Mouse (Mus musculus) thymus, adult 2 months (tissue): ENCODE results near the gene Myh11.

ENCODE experiments used
- CTCF ChIP-seq: fragments of 200-500 bp; IDR thresholded peaks from 2 replicates; pipeline ENCODE4 v1.5.1; 2012; ENCODE audit warnings: mild to moderate bottlenecking, control low read depth, low read length, moderate library complexity, borderline replicate concordance; ENCODE audit not compliant: control insufficient read depth, poor library complexity, insufficient read depth; ENCODE audit errors: extremely low read depth
- POLR2A ChIP-seq: fragments of 200-500 bp; IDR thresholded peaks from 2 replicates; pipeline ENCODE4 v1.6.1; 2012; ENCODE audit warnings: mild to moderate bottlenecking, low read length, control low read depth, moderate library complexity; ENCODE audit not compliant: control insufficient read depth, poor library complexity, insufficient read depth; ENCODE audit errors: extremely low read depth

DNA sequence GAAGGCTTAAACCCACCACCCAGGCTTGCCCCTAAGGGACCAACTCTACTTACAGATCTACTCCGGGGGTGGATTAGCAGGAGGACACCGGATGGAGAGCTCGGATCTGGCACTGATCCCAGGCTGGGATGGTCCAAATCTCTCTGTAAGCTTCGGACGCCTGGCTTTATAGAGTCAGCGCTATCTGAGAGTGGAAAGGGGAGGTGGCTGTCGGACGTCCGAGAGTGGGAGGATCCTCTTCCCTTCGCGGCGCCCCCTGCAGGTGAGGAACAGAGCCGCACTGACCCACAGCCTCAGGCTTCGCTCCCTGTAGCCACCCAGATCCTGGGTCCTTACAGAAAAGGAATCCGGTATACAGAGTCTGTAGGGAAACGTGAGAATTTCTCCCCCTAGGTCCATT, at the start of gene Myh11:
- no peak for TF ChIP-seq POLR2A
- TF ChIP-seq CTCF: peak; percentile 36; the same call in 1 of the 2 replicates
